Mouse (Mus musculus) erythroblast, embryonic 14.5 days (primary cell): Measurements from ENCODE around the gene Gpr39.

Source experiments
- GATA1 ChIP-seq: IDR thresholded peaks from 2 replicates; pipeline ENCODE4 v1.6.1; 2012; ENCODE audit warnings: low read length, inconsistent platforms, mixed read lengths
- TAL1 ChIP-seq: IDR thresholded peaks from 3 replicates; pipeline ENCODE4 v1.6.1; 2012; ENCODE audit warnings: low read length, inconsistent platforms, mixed read lengths

GRCm38 (mm10) chr1:125649056-125649455, 27.7 kb upstream of the Gpr39 start:
- no peak for TF ChIP-seq GATA1
- TF ChIP-seq TAL1, result no peak
